Mouse (Mus musculus) brain, embryonic 14.5 days (tissue): ENCODE results near the gene Dapk1.

Experiments
- CTCF ChIP-seq: fragments of 200-500 bp; IDR thresholded peaks from 2 replicates; pipeline ENCODE4 v1.5.1; 2012; ENCODE audit warnings: inconsistent platforms, mild to moderate bottlenecking, moderate library complexity, borderline replicate concordance; ENCODE audit not compliant: insufficient read depth, insufficient read length; ENCODE audit errors: extremely low read depth
- POLR2A ChIP-seq: fragments of 200-500 bp; IDR thresholded peaks from 2 replicates; pipeline ENCODE4 v1.6.1; 2012; ENCODE audit warnings: mild to moderate bottlenecking, inconsistent platforms, borderline replicate concordance; ENCODE audit not compliant: poor library complexity, insufficient read depth, insufficient read length, severe bottlenecking; ENCODE audit errors: extremely low read depth

- TF ChIP-seq POLR2A (no peak), CTCF (no peak)
Measured at GRCm38 (mm10) chr13:60713537-60713936, 111.8 kb downstream of the Dapk1 start.
